Mouse (Mus musculus) G1E (cell line): ENCODE data around the gene B430218F22Rik.

ENCODE experiments used
- CTCF ChIP-seq: IDR thresholded peaks from 2 replicates; pipeline ENCODE4 v1.5.1; 2012; ENCODE audit warnings: low read depth, low read length, inconsistent platforms, mixed read lengths
- GATA1 ChIP-seq: IDR thresholded peaks from 2 replicates; pipeline ENCODE4 v1.6.1; 2012; ENCODE audit warnings: borderline replicate concordance, low read length, inconsistent platforms, mixed read lengths
- TAL1 ChIP-seq: conservative IDR thresholded peaks from 2 replicates; pipeline ENCODE4 v1.6.1; 2012; ENCODE audit warnings: low read depth, low read length, inconsistent platforms, mixed read lengths

- TF ChIP-seq GATA1, result no peak
- no peak for TF ChIP-seq CTCF
- no peak for TF ChIP-seq TAL1
Measured at GRCm38 (mm10) chr13:118420847-118421246, 34.4 kb downstream of the B430218F22Rik start.
